Mouse (Mus musculus) lung, embryonic 16.5 days (tissue): ENCODE data around the gene Dcakd. TPM values are rescaled to one million over a fixed set of nuclear protein-coding genes. Genes with fewer than 3 reads are reported as not detected.
A peak's percentile ranks its signal among the peaks of the same experiment; 100 is the strongest.

Experiments used
- ATAC-seq: fragments of 200-750 bp; cut with Nextera tagmentation; 2 replicates; pipeline ENCODE4 v1.8.0; 2017; ENCODE audit warnings: low read depth, mild to moderate bottlenecking, moderate library complexity
- H3K27ac ChIP-seq: fragments of 300-500 bp; sonication (generic); 2 replicates; pipeline ENCODE4 v1.5.1; 2014; ENCODE audit warnings: mild to moderate bottlenecking, control low read depth, low read length
- H3K27me3 ChIP-seq: fragments of 300-500 bp; sonication (generic); 2 replicates; pipeline ENCODE4 v1.6.1; 2014; ENCODE audit warnings: low read depth, low read length, mixed read lengths; ENCODE audit not compliant: control insufficient read depth, insufficient read depth
- H3K36me3 ChIP-seq: fragments of 300-500 bp; sonication (generic); 2 replicates; pipeline ENCODE4 v1.6.1; 2014; ENCODE audit warnings: low read length; ENCODE audit not compliant: control insufficient read depth, insufficient read depth
- H3K4me1 ChIP-seq: fragments of 300-500 bp; sonication (generic); replicated peaks from 2 replicates; pipeline ENCODE4 v1.6.1; 2014; ENCODE audit warnings: low read length, mixed read lengths; ENCODE audit not compliant: control insufficient read depth, insufficient read depth
- H3K4me2 ChIP-seq: fragments of 300-500 bp; sonication (generic); 2 replicates; pipeline ENCODE4 v1.6.1; 2014; ENCODE audit warnings: low read depth, low read length, control low read depth
- H3K4me3 ChIP-seq: fragments of 300-500 bp; sonication (generic); 2 replicates; pipeline ENCODE4 v1.5.1; 2014; ENCODE audit warnings: mild to moderate bottlenecking, low read length, control low read depth
- H3K9ac ChIP-seq: fragments of 300-500 bp; sonication (generic); 2 replicates; pipeline ENCODE4 v1.6.1; 2014; ENCODE audit warnings: low read length, control low read depth
- H3K9me3 ChIP-seq: fragments of 300-500 bp; sonication (generic); 2 replicates; pipeline ENCODE4 v1.6.1; 2016; ENCODE audit warnings: low read length; ENCODE audit not compliant: control insufficient read depth
- WGBS: fragments of 180-500 bp; shearing (Covaris S2); extraction: QIAGEN DNeasy Blood & Tissue Kit; methylation state at CpG from one replicate; pipeline ENCODE4 v1.1.7; 2014; 5-methylcytosine and 5-hydroxymethylcytosine counted together
- polyA plus RNA-seq: library from polyadenylated mRNA; unstranded; fragments of >200 nt; fragmentation: Nextera tagmentation; extraction: Ambion mirVana; gene quantifications from 2 replicates; pipeline ENCODE4 v1.2.1, GENCODE M21; 2015

Dcakd gene
- polyA plus RNA-seq, 1 experiment from 2014 or later = 161 TPM

DNA sequence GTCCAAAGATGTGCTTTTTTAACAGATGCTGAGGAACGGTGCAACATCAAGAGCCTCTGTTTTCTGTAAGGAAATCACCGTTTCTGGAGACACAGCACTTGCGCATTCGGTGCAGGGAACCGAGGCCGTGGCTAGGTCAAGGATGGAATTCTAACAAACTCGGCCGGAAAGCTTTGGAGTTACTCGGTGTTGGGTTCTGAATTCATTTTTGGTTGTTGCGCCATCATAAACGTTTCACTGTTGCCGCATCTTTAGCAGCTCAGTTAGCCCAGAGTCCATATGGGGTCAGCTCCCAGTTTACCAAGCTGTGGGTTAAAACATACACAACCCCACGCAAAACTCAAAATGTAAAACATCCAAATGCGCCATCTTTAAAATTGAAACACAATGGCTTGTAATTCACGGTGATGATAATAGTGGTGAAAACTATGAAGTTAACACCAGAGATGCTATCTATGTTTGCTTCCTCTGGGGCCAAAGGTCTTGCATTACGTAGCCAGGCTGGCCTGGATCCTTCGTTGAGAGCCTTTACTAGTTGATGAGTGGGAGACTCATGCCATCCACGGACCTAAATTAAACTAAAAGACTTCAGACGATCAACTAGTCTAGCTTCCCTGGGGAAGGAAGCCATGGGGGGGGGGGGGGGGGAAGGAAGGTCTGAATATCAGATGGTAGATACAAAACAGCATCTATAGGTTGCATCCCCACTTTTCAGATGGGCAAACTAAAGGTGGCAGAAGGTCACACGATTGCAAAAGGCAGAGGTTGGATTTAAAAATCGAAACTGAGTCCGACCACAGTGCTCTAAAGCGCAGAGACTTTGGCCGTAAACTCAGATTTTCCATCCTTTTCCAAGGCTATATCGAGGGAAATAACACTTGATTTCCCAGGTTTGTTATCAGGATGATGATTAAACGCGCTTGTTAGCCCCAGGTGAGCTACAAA lies 12.0 kb downstream of the Dcakd start:
- ATAC-seq = no peak

GRCm38 (mm10) chr11:103011206-103011497 lies 17.0 kb downstream of the Dcakd start:
- Histone ChIP-seq H3K9ac (no peak overlapping the region), H3K27me3 (no peaks in the 10 kb centered on the region), H3K4me3 (no peak overlapping the region), H3K9me3 (no peaks in the 10 kb centered on the region), H3K4me1 (peaks cover 39% of the 10 kb centered on the region), H3K27ac (no peak overlapping the region), H3K36me3 (0 out of 2 replicates have a peak, but pooled peaks cover 5% of the 10 kb centered on the region), H3K4me2 (no peak overlapping the region)
- WGBS = 75% methylated on average over 2 of the region's 2 CpGs
- no peak for ATAC-seq

More for the DNA sequence above, 12.0 kb downstream of the Dcakd start:
- WGBS = 32% methylated on average over 27 of the region's 27 CpGs
- Histone ChIP-seq H3K4me1 (peaks cover 16% of the 10 kb centered on the region), H3K27me3 (no peaks in the 10 kb centered on the region), H3K27ac (peak overlapping the region; percentile 77), H3K4me3 (peak overlapping the region; percentile 68), H3K9me3 (no peaks in the 10 kb centered on the region), H3K9ac (peak overlapping the region; percentile 81), H3K36me3 (0 out of 2 replicates have a peak, but pooled peaks cover 2% of the 10 kb centered on the region), H3K4me2 (peak overlapping the region; percentile 74)

GRCm38 (mm10) chr11:103010454-103011205 lies 17.5 kb downstream of the Dcakd start:
- H3K9ac ChIP-seq = no peak overlapping the region
- H3K4me1 ChIP-seq = peaks cover 33% of the 10 kb centered on the region
- no peak overlapping the region for H3K4me2 ChIP-seq
- WGBS = 63% methylated on average over 13 of the region's 13 CpGs
- no peaks in the 10 kb centered on the region for H3K9me3 ChIP-seq
- no peaks in the 10 kb centered on the region for H3K27me3 ChIP-seq
- 0 out of 2 replicates have a peak, but pooled peaks cover 5% of the 10 kb centered on the region for H3K36me3 ChIP-seq
- H3K4me3 ChIP-seq = no peak overlapping the region
- no peak for ATAC-seq
- H3K27ac ChIP-seq = no peak overlapping the region

DNA sequence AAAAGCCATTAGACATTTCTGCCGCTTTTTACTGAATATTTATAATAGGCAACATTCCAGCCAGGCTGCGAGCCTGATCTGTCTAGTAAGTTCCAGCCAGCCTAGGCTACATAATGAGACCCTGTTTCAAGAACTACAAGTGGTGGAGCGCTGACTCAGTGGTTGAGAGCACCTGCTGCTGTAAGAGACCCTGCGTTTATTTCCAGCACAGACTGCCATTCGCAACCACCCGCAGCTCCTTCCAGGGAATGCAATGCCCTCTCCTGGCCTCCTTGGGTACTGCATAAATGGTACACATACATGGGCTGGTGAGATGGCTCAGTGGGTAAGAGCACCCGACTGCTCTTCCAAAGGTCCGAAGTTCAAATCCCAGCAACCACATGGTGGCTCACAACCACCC lies 18.9 kb downstream of the Dcakd start:
- ATAC-seq = no peak
- Histone ChIP-seq H3K27ac (no peak overlapping the region), H3K36me3 (0 out of 2 replicates have a peak, but pooled peaks cover 5% of the 10 kb centered on the region), H3K4me2 (no peak overlapping the region), H3K27me3 (no peaks in the 10 kb centered on the region), H3K4me3 (no peak overlapping the region), H3K4me1 (peaks cover 26% of the 10 kb centered on the region), H3K9me3 (no peaks in the 10 kb centered on the region), H3K9ac (no peak overlapping the region)
- 75% methylated on average over 8 of the region's 8 CpGs for WGBS

- Histone ChIP-seq H3K36me3 (0 out of 2 replicates have a peak, but pooled peaks cover 5% of the 10 kb centered on the region), H3K27ac (peak overlapping the region; percentile 58), H3K4me2 (no peak overlapping the region), H3K4me3 (no peak overlapping the region), H3K4me1 (peaks cover 30% of the 10 kb centered on the region), H3K27me3 (no peaks in the 10 kb centered on the region), H3K9ac (no peak overlapping the region), H3K9me3 (no peaks in the 10 kb centered on the region)
- 37% methylated on average over 7 of the region's 7 CpGs for WGBS
- ATAC-seq = peak; percentile 76
Observed at GRCm38 (mm10) chr11:103008558-103008957, 19.6 kb downstream of the Dcakd start.

GRCm38 (mm10) chr11:103007001-103007340 lies 21.2 kb downstream of the Dcakd start:
- Histone ChIP-seq H3K36me3 (0 out of 2 replicates have a peak, but pooled peaks cover 3% of the 10 kb centered on the region), H3K4me3 (no peak overlapping the region), H3K4me2 (no peak overlapping the region), H3K27me3 (no peaks in the 10 kb centered on the region), H3K9me3 (no peaks in the 10 kb centered on the region), H3K9ac (no peak overlapping the region), H3K4me1 (peaks cover 37% of the 10 kb centered on the region), H3K27ac (peak overlapping the region; percentile 12; the same call in 1 of the 2 replicates)
- no peak for ATAC-seq
- 60% methylated on average over 6 of the region's 6 CpGs for WGBS

DNA sequence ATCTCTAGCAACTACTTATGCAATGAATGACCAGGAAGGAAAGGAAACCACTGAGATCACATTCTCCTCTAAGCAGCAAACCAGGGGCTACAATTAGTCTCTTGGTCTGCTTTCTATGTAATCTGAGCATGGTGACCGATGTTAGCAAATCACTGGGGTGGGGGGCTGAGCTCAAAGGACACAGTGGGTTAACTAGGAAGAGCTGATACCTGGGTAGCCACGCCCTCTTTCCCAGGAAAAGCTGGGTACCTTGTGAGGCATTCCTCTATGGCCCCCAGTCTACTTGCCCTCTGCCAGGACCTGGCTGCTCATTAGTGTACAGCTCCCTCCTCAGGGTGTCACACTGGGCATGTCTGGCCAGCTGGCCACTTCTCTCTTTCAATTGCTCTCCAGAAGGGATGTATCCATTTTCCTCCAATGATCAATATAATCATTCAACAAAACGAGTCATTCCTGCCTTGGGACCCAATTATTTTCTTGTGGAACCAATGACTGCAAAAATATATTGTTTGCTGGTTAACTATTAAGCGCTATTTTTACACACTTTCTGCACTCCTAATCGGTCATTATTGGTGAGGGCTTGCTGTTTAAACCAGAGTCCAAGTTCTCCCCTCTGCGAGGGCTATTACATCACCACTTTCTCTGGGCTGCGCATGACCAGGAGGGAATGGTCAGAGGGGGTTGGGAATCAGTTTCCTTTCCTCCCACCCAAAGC lies 21.7 kb downstream of the Dcakd start:
- Histone ChIP-seq H3K4me1 (peaks cover 37% of the 10 kb centered on the region), H3K36me3 (0 out of 2 replicates have a peak, but pooled peaks cover 3% of the 10 kb centered on the region), H3K27ac (peak overlapping the region; percentile 12; the same call in 1 of the 2 replicates), H3K9me3 (no peaks in the 10 kb centered on the region), H3K4me3 (no peak overlapping the region), H3K9ac (no peak overlapping the region), H3K4me2 (no peak overlapping the region), H3K27me3 (no peaks in the 10 kb centered on the region)
- 84% methylated on average over 7 of the region's 7 CpGs for WGBS
- ATAC-seq = no peak

GRCm38 (mm10) chr11:103005254-103005981 lies 22.7 kb downstream of the Dcakd start:
- Histone ChIP-seq H3K27ac (no peak overlapping the region), H3K36me3 (0 out of 2 replicates have a peak, but pooled peaks cover 3% of the 10 kb centered on the region), H3K4me3 (no peak overlapping the region), H3K4me2 (no peak overlapping the region), H3K4me1 (peaks cover 37% of the 10 kb centered on the region), H3K27me3 (no peaks in the 10 kb centered on the region), H3K9ac (no peak overlapping the region), H3K9me3 (no peaks in the 10 kb centered on the region)
- ATAC-seq = no peak
- 74% methylated on average over 11 of the region's 11 CpGs for WGBS
